Mouse (Mus musculus) neural tube, embryonic 13.5 days (tissue): ENCODE measurements around the gene Gm47289. TPM values are rescaled to one million over a fixed set of nuclear protein-coding genes. Genes with fewer than 3 reads are reported as not detected.

Experiments
- ATAC-seq: fragments of 200-750 bp; cut with Nextera tagmentation; 2 replicates; pipeline ENCODE4 v1.8.0; 2017; ENCODE audit warnings: low read depth, mild to moderate bottlenecking, moderate TSS enrichment, moderate library complexity
- H3K27ac ChIP-seq: fragments of 300-500 bp; sonication (generic); replicated peaks from 2 replicates; pipeline ENCODE4 v1.5.1; 2015; ENCODE audit warnings: moderate library complexity, mild to moderate bottlenecking, inconsistent platforms
- H3K27me3 ChIP-seq: fragments of 300-500 bp; sonication (generic); 2 replicates; pipeline ENCODE4 v1.6.1; 2015; ENCODE audit warnings: mild to moderate bottlenecking, inconsistent platforms
- H3K36me3 ChIP-seq: fragments of 300-500 bp; sonication (generic); 2 replicates; pipeline ENCODE4 v1.6.1; 2015; ENCODE audit warnings: mild to moderate bottlenecking, inconsistent platforms
- H3K4me1 ChIP-seq: fragments of 300-500 bp; sonication (generic); replicated peaks from 2 replicates; pipeline ENCODE4 v1.6.1; 2015; ENCODE audit warnings: inconsistent platforms
- H3K4me2 ChIP-seq: fragments of 300-500 bp; sonication (generic); 2 replicates; pipeline ENCODE4 v1.6.1; 2015; ENCODE audit warnings: inconsistent platforms, mild to moderate bottlenecking, moderate library complexity
- H3K4me3 ChIP-seq: fragments of 300-500 bp; sonication (generic); 2 replicates; pipeline ENCODE4 v1.5.1; 2015; ENCODE audit warnings: mild to moderate bottlenecking, inconsistent platforms
- H3K9ac ChIP-seq: fragments of 300-500 bp; sonication (generic); 2 replicates; pipeline ENCODE4 v1.6.1; 2015; ENCODE audit warnings: moderate library complexity, mild to moderate bottlenecking, inconsistent platforms
- H3K9me3 ChIP-seq: fragments of 300-500 bp; sonication (generic); 2 replicates; pipeline ENCODE4 v1.6.1; 2016; ENCODE audit warnings: inconsistent platforms
- WGBS: fragments of 180-500 bp; shearing (Covaris S2); methylation state at CpG from one replicate; pipeline ENCODE4 v1.1.7; 2015; 5-methylcytosine and 5-hydroxymethylcytosine counted together
- polyA plus RNA-seq: library from polyadenylated mRNA; unstranded; fragments of >200 nt; fragmentation: Nextera tagmentation; extraction: Ambion mirVana; gene quantifications from 2 replicates; pipeline ENCODE4 v1.2.1, GENCODE M21; 2015

Gm47289 gene
- polyA plus RNA-seq, 1 experiment from 2014 or later, result not detected

DNA sequence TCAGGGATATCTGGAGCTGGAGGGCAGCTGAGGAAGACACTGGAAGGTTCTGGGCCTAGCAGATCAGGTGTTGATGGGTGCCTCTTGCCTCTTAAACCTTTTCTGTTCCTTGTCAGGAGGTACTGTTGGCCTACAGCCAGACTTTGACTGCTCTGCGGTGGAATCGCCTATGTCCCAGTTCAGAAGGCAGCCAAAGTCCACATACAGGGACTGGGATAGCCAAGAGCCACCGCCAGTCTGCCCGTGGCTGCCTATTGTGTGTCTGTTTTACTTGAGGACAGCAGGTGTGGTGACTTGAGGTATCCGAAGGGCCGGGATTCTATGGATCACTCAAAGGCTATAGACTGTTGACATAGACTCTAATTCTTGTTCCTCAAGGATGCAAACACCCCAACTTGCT, 6.6 kb downstream of the Gm47289 start:
- Histone ChIP-seq H3K9ac (no peak overlapping the region), H3K4me3 (no peak overlapping the region), H3K27ac (no peak overlapping the region), H3K4me2 (no peak overlapping the region), H3K36me3 (no peaks in the 10 kb centered on the region), H3K4me1 (no peaks in the 10 kb centered on the region), H3K9me3 (0 out of 2 replicates have a peak, but pooled peaks cover 3% of the 10 kb centered on the region), H3K27me3 (no peaks in the 10 kb centered on the region)
- ATAC-seq, result no peak
- 92% methylated on average over 6 of the region's 6 CpGs for WGBS

GRCm38 (mm10) chr9:119167608-119168007, 8.6 kb downstream of the Gm47289 start:
- no peak overlapping the region for H3K9ac ChIP-seq
- no peak overlapping the region for H3K27ac ChIP-seq
- H3K36me3 ChIP-seq, result no peaks in the 10 kb centered on the region
- H3K4me2 ChIP-seq, result no peak overlapping the region
- H3K4me1 ChIP-seq, result no peaks in the 10 kb centered on the region
- no peak for ATAC-seq
- H3K27me3 ChIP-seq, result no peaks in the 10 kb centered on the region
- 0 out of 2 replicates have a peak, but pooled peaks cover 3% of the 10 kb centered on the region for H3K9me3 ChIP-seq
- WGBS, result 95% methylated on average over 2 of the region's 2 CpGs
- H3K4me3 ChIP-seq, result no peak overlapping the region

- Histone ChIP-seq H3K4me3 (no peak overlapping the region), H3K4me1 (no peaks in the 10 kb centered on the region), H3K27me3 (no peaks in the 10 kb centered on the region), H3K4me2 (no peak overlapping the region), H3K9ac (no peak overlapping the region), H3K27ac (no peak overlapping the region), H3K9me3 (no peaks in the 10 kb centered on the region), H3K36me3 (no peaks in the 10 kb centered on the region)
- WGBS, result 93% methylated on average over 11 of the region's 11 CpGs
- no peak for ATAC-seq
These were observed 20.3 kb downstream of the Gm47289 start for GRCm38 (mm10) chr9:119179292-119179691.

DNA sequence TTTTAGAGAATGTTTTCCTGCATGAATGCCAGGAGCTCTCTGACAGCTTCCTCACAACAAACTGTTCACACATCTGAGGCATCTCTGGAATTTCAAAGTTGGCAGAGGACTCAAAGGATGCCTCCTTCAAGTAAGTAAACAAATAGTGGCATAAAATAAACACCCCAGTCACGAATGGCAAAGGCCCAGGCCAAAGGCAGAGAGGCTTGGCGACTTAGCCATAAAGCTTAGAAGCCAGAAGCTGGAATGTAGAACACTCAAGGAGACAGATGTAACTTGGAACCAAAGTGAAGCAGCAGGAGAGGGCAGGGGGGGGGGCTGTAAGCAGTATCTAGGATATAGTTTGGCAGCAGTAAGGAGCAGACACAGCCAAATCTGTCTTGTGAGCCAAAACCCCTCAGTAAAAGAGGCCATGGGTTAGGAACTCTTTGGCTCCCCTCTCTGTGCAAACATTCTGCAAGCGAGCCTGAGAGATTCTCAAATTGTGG, 22.3 kb downstream of the Gm47289 start:
- Histone ChIP-seq H3K4me3 (no peak overlapping the region), H3K4me2 (no peak overlapping the region), H3K27ac (no peak overlapping the region), H3K27me3 (no peaks in the 10 kb centered on the region), H3K9ac (no peak overlapping the region), H3K9me3 (no peaks in the 10 kb centered on the region), H3K36me3 (no peaks in the 10 kb centered on the region), H3K4me1 (no peaks in the 10 kb centered on the region)
- WGBS, result 48% methylated on average over 3 of the region's 3 CpGs
- 0 out of 2 replicates have a peak, but pooled peaks have one; percentile 11 for ATAC-seq

- Histone ChIP-seq H3K36me3 (no peaks in the 10 kb centered on the region), H3K4me1 (no peaks in the 10 kb centered on the region), H3K4me3 (no peak overlapping the region), H3K27me3 (no peaks in the 10 kb centered on the region), H3K9ac (no peak overlapping the region), H3K4me2 (no peak overlapping the region), H3K27ac (no peak overlapping the region), H3K9me3 (no peaks in the 10 kb centered on the region)
- ATAC-seq, result no peak
- WGBS, result 42% methylated on average over 11 of the region's 11 CpGs
These were observed 33.4 kb downstream of the Gm47289 start for GRCm38 (mm10) chr9:119192202-119192990.

DNA sequence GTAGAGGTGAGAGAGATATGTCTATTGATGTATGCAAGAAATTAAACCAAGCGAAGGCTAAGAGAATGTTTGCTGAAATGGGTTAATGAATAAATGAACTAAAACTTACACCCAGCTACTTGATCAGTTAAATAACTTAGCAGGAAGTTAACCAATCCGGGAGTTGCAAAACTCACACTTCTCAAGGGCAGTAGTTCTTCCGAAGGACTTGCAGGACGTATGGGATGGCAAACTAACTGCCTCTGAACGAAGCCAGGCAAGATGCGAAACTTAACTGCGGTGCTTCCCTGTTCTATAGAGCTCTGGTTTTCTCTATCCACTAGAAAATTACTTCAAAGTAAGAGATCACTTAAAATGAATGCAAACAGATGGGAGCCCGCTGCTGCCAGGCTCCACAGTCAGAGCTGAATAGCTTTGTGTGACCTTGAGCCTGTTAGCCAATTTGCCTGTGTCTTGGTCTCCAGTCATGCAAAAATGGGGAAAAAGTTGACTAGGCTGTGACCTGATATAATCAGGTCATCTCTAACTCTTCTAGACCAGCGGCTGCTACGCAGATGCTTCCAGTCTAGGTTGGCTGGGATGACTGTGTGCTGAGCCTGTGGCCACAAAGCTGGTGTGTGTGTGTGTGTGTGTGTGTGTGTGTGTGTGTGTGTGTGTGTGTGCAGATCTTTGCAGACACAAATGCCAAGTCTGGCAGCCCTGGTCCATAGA, 40.3 kb downstream of the Gm47289 start:
- Histone ChIP-seq H3K27me3 (no peaks in the 10 kb centered on the region), H3K27ac (no peak overlapping the region), H3K4me1 (no peaks in the 10 kb centered on the region), H3K9me3 (peaks cover 8% of the 10 kb centered on the region), H3K4me2 (no peak overlapping the region), H3K9ac (no peak overlapping the region), H3K4me3 (no peak overlapping the region), H3K36me3 (no peaks in the 10 kb centered on the region)
- ATAC-seq, result no peak
- WGBS, result 85% methylated on average over 10 of the region's 10 CpGs

DNA sequence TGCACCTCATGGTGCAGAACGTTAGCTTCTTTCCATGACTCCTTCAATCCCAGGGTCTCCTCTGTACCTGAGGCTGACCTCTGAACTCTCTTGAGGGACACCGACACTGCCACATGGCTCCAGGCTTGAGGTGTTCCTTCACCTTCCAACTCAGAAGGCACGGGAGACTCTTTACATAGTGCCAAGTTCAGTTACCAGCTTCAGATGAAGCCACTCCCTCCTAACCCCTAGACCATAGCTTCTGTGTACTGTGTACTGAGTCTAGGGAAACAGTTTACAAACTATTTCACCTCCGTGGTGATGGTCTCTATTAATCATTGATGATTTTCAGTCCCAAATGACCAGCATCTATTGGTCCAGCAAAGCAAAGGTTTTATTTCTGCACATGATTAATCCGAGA, 42.7 kb downstream of the Gm47289 start:
- H3K27ac ChIP-seq, result no peak overlapping the region
- H3K4me3 ChIP-seq, result no peak overlapping the region
- H3K4me2 ChIP-seq, result no peak overlapping the region
- H3K36me3 ChIP-seq, result no peaks in the 10 kb centered on the region
- no peak for ATAC-seq
- peaks cover 13% of the 10 kb centered on the region for H3K9me3 ChIP-seq
- 89% methylated on average over 5 of the region's 5 CpGs for WGBS
- no peak overlapping the region for H3K9ac ChIP-seq
- no peaks in the 10 kb centered on the region for H3K4me1 ChIP-seq
- no peaks in the 10 kb centered on the region for H3K27me3 ChIP-seq

GRCm38 (mm10) chr9:119203617-119204016, 44.7 kb downstream of the Gm47289 start:
- H3K9me3 ChIP-seq, result peaks cover 13% of the 10 kb centered on the region
- no peak overlapping the region for H3K4me3 ChIP-seq
- H3K9ac ChIP-seq, result no peak overlapping the region
- no peaks in the 10 kb centered on the region for H3K27me3 ChIP-seq
- no peak overlapping the region for H3K4me2 ChIP-seq
- WGBS, result 97% methylated on average over 9 of the region's 9 CpGs
- no peak for ATAC-seq
- no peak overlapping the region for H3K27ac ChIP-seq
- H3K36me3 ChIP-seq, result no peaks in the 10 kb centered on the region
- H3K4me1 ChIP-seq, result no peaks in the 10 kb centered on the region

DNA sequence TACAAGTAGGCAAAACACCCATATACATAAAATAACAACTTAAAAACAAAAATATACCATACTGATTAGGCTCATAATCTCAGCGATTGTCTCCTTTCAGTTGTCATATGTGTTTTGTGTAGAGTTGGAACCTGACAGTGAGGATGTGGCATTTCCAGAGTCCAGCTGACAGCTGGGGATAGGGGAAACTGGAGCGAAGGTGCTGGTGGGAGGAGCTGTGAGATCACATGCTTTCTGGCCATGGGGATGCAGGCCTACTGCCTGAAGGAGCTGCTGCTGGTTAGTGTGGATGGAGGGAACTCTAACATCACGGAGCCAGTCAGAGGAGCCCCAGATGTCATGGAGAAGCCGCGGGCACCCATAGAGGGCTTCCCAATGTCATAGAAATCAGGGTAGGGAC, 46.8 kb downstream of the Gm47289 start:
- Histone ChIP-seq H3K9me3 (peaks cover 13% of the 10 kb centered on the region), H3K27me3 (no peaks in the 10 kb centered on the region), H3K9ac (no peak overlapping the region), H3K4me2 (no peak overlapping the region), H3K4me3 (no peak overlapping the region), H3K36me3 (no peaks in the 10 kb centered on the region), H3K27ac (no peak overlapping the region), H3K4me1 (no peaks in the 10 kb centered on the region)
- ATAC-seq, result no peak
- 94% methylated on average over 5 of the region's 5 CpGs for WGBS

GRCm38 (mm10) chr9:119206666-119207065, 47.7 kb downstream of the Gm47289 start:
- Histone ChIP-seq H3K4me2 (no peak overlapping the region), H3K36me3 (no peaks in the 10 kb centered on the region), H3K4me3 (no peak overlapping the region), H3K4me1 (no peaks in the 10 kb centered on the region), H3K27ac (no peak overlapping the region), H3K9me3 (peaks cover 13% of the 10 kb centered on the region), H3K27me3 (no peaks in the 10 kb centered on the region), H3K9ac (no peak overlapping the region)
- no peak for ATAC-seq
- 83% methylated on average over 2 of the region's 2 CpGs for WGBS

- H3K27me3 ChIP-seq, result no peaks in the 10 kb centered on the region
- H3K27ac ChIP-seq, result no peak overlapping the region
- no peaks in the 10 kb centered on the region for H3K36me3 ChIP-seq
- no peak overlapping the region for H3K9ac ChIP-seq
- no peak overlapping the region for H3K4me2 ChIP-seq
- H3K4me1 ChIP-seq, result no peaks in the 10 kb centered on the region
- no peak for ATAC-seq
- no peak overlapping the region for H3K4me3 ChIP-seq
- peaks cover 13% of the 10 kb centered on the region for H3K9me3 ChIP-seq
- WGBS, result 84% methylated on average over 4 of the region's 4 CpGs
These were observed 48.2 kb downstream of the Gm47289 start for GRCm38 (mm10) chr9:119207113-119207512.

GRCm38 (mm10) chr9:119208998-119209397, 50.0 kb downstream of the Gm47289 start, which contains the start of gene Slc22a13:
Slc22a13 (minus strand) TSS chr9:119209098.
- Histone ChIP-seq H3K9me3 (peaks cover 9% of the 10 kb centered on the region), H3K4me1 (no peaks in the 10 kb centered on the region), H3K4me2 (no peak within 1 kb of the TSS), H3K4me3 (no peak within 1 kb of the TSS), H3K36me3 (no peaks in the 10 kb centered on the region), H3K9ac (no peak within 1 kb of the TSS), H3K27ac (no peak within 1 kb of the TSS), H3K27me3 (no peaks in the 10 kb centered on the region)
- 93% methylated on average over 4 of the region's 4 CpGs for WGBS
- ATAC-seq, result no peak
